Comparison of ENCODE assay signal across 11 mouse cellular contexts in genomic region chr13:42828978-42829377, GRCm38 (mm10).
DNase-seq lines count a peak whose midpoint lies in the region; ATAC-seq lines count a peak whose summit lies in the region.
"Had no signal": no experiment of that assay in that cellular context is flagged by ENCODE, and none has a peak within 500 bp of the region (broad histone marks: within the 10 kb centered on the region; RNA-seq: fewer than 3 reads in every experiment).

No protein-coding gene starts in this region.

- no peaks in the 10 kb centered on the region for H3K79me2 ChIP-seq in macrophage (ENCODE audit: inconsistent target)

- H3K4me2 ChIP-seq in hindbrain, embryonic 15.5 days = no peak overlapping the region
- no peak overlapping the region for H3K4me2 ChIP-seq in hindbrain, embryonic 12.5 days (replicated peaks)
- peak overlapping the region; percentile 31; the same call in 1 of the 2 replicates for H3K4me2 ChIP-seq in embryonic facial prominence, embryonic 13.5 days
- no peak overlapping the region for H3K4me2 ChIP-seq in hindbrain, embryonic 16.5 days (ENCODE audit: low read length)
- H3K4me2 ChIP-seq: midbrain, embryonic 12.5 days had no signal

- H3K4me1 ChIP-seq in hindbrain, embryonic 15.5 days (replicated peaks) = peaks cover 7% of the 10 kb centered on the region; the same call in 1 of the 2 replicates
- H3K4me1 ChIP-seq in hindbrain, embryonic 12.5 days = peaks cover 7% of the 10 kb centered on the region
- H3K4me1 ChIP-seq in embryonic facial prominence, embryonic 13.5 days = peaks cover 6% of the 10 kb centered on the region
- H3K4me1 ChIP-seq in hindbrain, embryonic 16.5 days (ENCODE audit: control insufficient read depth, insufficient read depth, low read depth, low read length) = peaks cover 4% of the 10 kb centered on the region; the same call in 1 of the 2 replicates

- no peak overlapping the region for H3K4me3 ChIP-seq in hindbrain, embryonic 15.5 days
- no peak overlapping the region for H3K4me3 ChIP-seq in hindbrain, embryonic 12.5 days
- H3K4me3 ChIP-seq in embryonic facial prominence, embryonic 13.5 days = no peak overlapping the region
- no peak overlapping the region for H3K4me3 ChIP-seq in hindbrain, embryonic 16.5 days (ENCODE audit: low read length)
- H3K4me3 ChIP-seq in macrophage (ENCODE audit: inconsistent target) = no peak overlapping the region
- H3K4me3 ChIP-seq: erythroblast, embryonic 14.5 days; midbrain, embryonic 12.5 days had no signal

- no peak overlapping the region for H3K9ac ChIP-seq in hindbrain, embryonic 15.5 days
- H3K9ac ChIP-seq in hindbrain, embryonic 12.5 days = no peak overlapping the region
- no peak overlapping the region for H3K9ac ChIP-seq in embryonic facial prominence, embryonic 13.5 days
- no peak overlapping the region for H3K9ac ChIP-seq in hindbrain, embryonic 16.5 days (ENCODE audit: low read depth, low read length)
- H3K9ac ChIP-seq: midbrain, embryonic 12.5 days had no signal

- peak; percentile 17; the same call in 1 of the 2 replicates for ATAC-seq in hindbrain, embryonic 15.5 days (ENCODE audit: low FRiP score, low read depth)
- ATAC-seq in hindbrain, embryonic 12.5 days (ENCODE audit: low FRiP score) = no peak
- ATAC-seq in embryonic facial prominence, embryonic 13.5 days (ENCODE audit: insufficient number of reproducible peaks, insufficient read depth, low FRiP score, low TSS enrichment, low read depth) = no peak
- 0 out of 2 replicates have a peak, but pooled peaks have one; percentile 28 for ATAC-seq in hindbrain, embryonic 16.5 days

- H3K9me3 ChIP-seq in hindbrain, embryonic 15.5 days = no peaks in the 10 kb centered on the region
- no peaks in the 10 kb centered on the region for H3K9me3 ChIP-seq in hindbrain, embryonic 12.5 days (replicated peaks)
- no peaks in the 10 kb centered on the region for H3K9me3 ChIP-seq in embryonic facial prominence, embryonic 13.5 days
- H3K9me3 ChIP-seq in hindbrain, embryonic 16.5 days (ENCODE audit: control insufficient read depth, low read length) = no peaks in the 10 kb centered on the region

- H3K27me3 ChIP-seq in hindbrain, embryonic 15.5 days = no peaks in the 10 kb centered on the region
- no peaks in the 10 kb centered on the region for H3K27me3 ChIP-seq in hindbrain, embryonic 12.5 days
- H3K27me3 ChIP-seq in embryonic facial prominence, embryonic 13.5 days = no peaks in the 10 kb centered on the region
- H3K27me3 ChIP-seq in hindbrain, embryonic 16.5 days (replicated peaks; ENCODE audit: control insufficient read depth, insufficient read depth, low read length) = no peaks in the 10 kb centered on the region
- H3K27me3 ChIP-seq: midbrain, embryonic 12.5 days had no signal

- no peak overlapping the region for H3K27ac ChIP-seq in hindbrain, embryonic 15.5 days (replicated peaks)
- no peak overlapping the region for H3K27ac ChIP-seq in hindbrain, embryonic 12.5 days
- no peak overlapping the region for H3K27ac ChIP-seq in embryonic facial prominence, embryonic 13.5 days
- H3K27ac ChIP-seq in hindbrain, embryonic 16.5 days (ENCODE audit: low read depth, low read length) = no peak overlapping the region
- H3K27ac ChIP-seq in macrophage = 0 out of 2 replicates have a peak overlapping the region, but pooled peaks have one; percentile 13
- H3K27ac ChIP-seq: midbrain, embryonic 12.5 days had no signal

- WGBS in hindbrain, embryonic 15.5 days = 52% methylated on average over 9 of the region's 9 CpGs
- WGBS in hindbrain, embryonic 12.5 days = 45% methylated on average over 9 of the region's 9 CpGs
- 30% methylated on average over 9 of the region's 9 CpGs for WGBS in embryonic facial prominence, embryonic 13.5 days
- WGBS in hindbrain, embryonic 16.5 days = 48% methylated on average over 9 of the region's 9 CpGs
- 2% methylated on average over 8 of the region's 9 CpGs for WGBS in macrophage (ENCODE audit: missing documents)

- no peaks in the 10 kb centered on the region for H3K36me3 ChIP-seq in hindbrain, embryonic 15.5 days
- no peaks in the 10 kb centered on the region for H3K36me3 ChIP-seq in hindbrain, embryonic 12.5 days
- no peaks in the 10 kb centered on the region for H3K36me3 ChIP-seq in embryonic facial prominence, embryonic 13.5 days
- H3K36me3 ChIP-seq in hindbrain, embryonic 16.5 days (ENCODE audit: control insufficient read depth, insufficient read depth, low read length) = no peaks in the 10 kb centered on the region
- H3K36me3 ChIP-seq in macrophage (ENCODE audit: inconsistent target) = no peaks in the 10 kb centered on the region
- H3K36me3 ChIP-seq: G1E; midbrain, embryonic 12.5 days had no signal

- DNase-seq in layer of hippocampus, postnatal 10 days (ENCODE audit: low spot score in 2 of 2) = no peak
- no peak for DNase-seq in layer of hippocampus, adult 8-10 months (ENCODE audit: low spot score in 2 of 2)
- no peak for DNase-seq in frontal cortex, adult 2 months (ENCODE audit: extremely low spot score in 1 of 2, low spot score in 1 of 2)

Comparison
In these comparisons a context has a peak if more than half of its experiments do, and no peak if none do; other contexts are left out.
1. ATAC-seq: peak in hindbrain, embryonic 15.5 days (single experiment) and hindbrain, embryonic 16.5 days (single experiment); none in hindbrain, embryonic 12.5 days (single experiment) and embryonic facial prominence, embryonic 13.5 days (single experiment).